Mouse (Mus musculus) erythroblast, embryonic 14.5 days (primary cell): ENCODE data around the gene Ifrd2. TPM values are rescaled to one million over a fixed set of nuclear protein-coding genes. Genes with fewer than 3 reads are reported as not detected.
"Not testable (repeated sequence)": the region's sequence is repeated elsewhere in the genome, so short reads cannot be mapped to it uniquely, and the experiment has no call there.

Source experiments
- H3K27me3 ChIP-seq: 2 replicates; pipeline ENCODE4 v1.6.1; 2012; ENCODE audit warnings: inconsistent platforms; ENCODE audit not compliant: control insufficient read depth
- H3K36me3 ChIP-seq: 2 replicates; pipeline ENCODE4 v1.6.1; 2012; ENCODE audit warnings: mild to moderate bottlenecking, inconsistent platforms; ENCODE audit not compliant: control insufficient read depth
- H3K4me1 ChIP-seq: 2 replicates; pipeline ENCODE4 v1.6.1; 2012; ENCODE audit warnings: inconsistent platforms; ENCODE audit not compliant: control insufficient read depth
- H3K4me3 ChIP-seq: replicated peaks from 2 replicates; pipeline ENCODE3; 2012; ENCODE audit warnings: moderate library complexity, mild to moderate bottlenecking, inconsistent platforms
- H3K9me3 ChIP-seq: 2 replicates; pipeline ENCODE4 v1.6.1; 2012; ENCODE audit warnings: low read length, inconsistent platforms, mixed read lengths; ENCODE audit not compliant: control insufficient read depth
- GATA1 ChIP-seq: IDR thresholded peaks from 2 replicates; pipeline ENCODE4 v1.6.1; 2012; ENCODE audit warnings: low read length, inconsistent platforms, mixed read lengths
- TAL1 ChIP-seq: IDR thresholded peaks from 3 replicates; pipeline ENCODE4 v1.6.1; 2012; ENCODE audit warnings: low read length, inconsistent platforms, mixed read lengths
- polyA plus RNA-seq: library from polyadenylated mRNA; stranded (reverse); fragments of >175 nt; gene quantifications from 2 replicates; pipeline ENCODE4 v1.2.3, GENCODE M21; 2012

Gene Ifrd2
- polyA plus RNA-seq, 1 experiment, result 91.3 TPM

GRCm38 (mm10) chr9:107571534-107572326, 15.7 kb upstream of the Ifrd2 start:
- H3K4me1 ChIP-seq, result peaks cover 88% of the 10 kb centered on the region
- peaks cover 50% of the 10 kb centered on the region for H3K36me3 ChIP-seq
- H3K4me3 ChIP-seq, result peak overlapping the region; percentile 93
- H3K27me3 ChIP-seq, result no peaks in the 10 kb centered on the region
- no peaks in the 10 kb centered on the region for H3K9me3 ChIP-seq
- TF ChIP-seq TAL1 (no peak), GATA1 (no peak)

- Histone ChIP-seq H3K9me3 (no peaks in the 10 kb centered on the region), H3K27me3 (no peaks in the 10 kb centered on the region), H3K4me1 (peaks cover 88% of the 10 kb centered on the region), H3K4me3 (peak overlapping the region; percentile 93), H3K36me3 (peaks cover 46% of the 10 kb centered on the region)
- TF ChIP-seq GATA1, result no peak
- no peak for TF ChIP-seq TAL1
Observed at GRCm38 (mm10) chr9:107572327-107572662, 15.1 kb upstream of the Ifrd2 start.

DNA sequence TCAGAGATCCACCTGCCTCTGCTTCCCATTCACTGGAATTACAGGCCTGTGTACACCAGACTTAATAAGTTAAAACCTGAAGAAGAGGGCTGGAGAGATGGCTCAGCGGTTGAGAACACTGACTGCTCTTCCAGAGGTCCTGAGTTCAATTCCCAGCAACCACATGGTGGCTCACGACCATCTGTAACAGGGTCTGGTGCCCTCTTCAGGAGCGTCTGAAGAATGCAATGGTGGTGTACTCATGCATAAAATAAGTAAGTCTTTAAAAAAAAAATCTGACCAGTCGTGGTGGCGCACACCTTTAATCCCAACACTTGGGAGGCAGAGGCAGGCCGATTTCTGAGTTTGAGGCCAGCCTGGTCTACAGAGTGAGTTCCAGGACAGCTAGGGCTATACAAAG, 13.7 kb upstream of the Ifrd2 start:
- H3K9me3 ChIP-seq, H3K27me3 ChIP-seq, H3K4me3 ChIP-seq: not testable (repeated sequence)
- peaks cover 86% of the 10 kb centered on the region for H3K4me1 ChIP-seq
- peaks cover 55% of the 10 kb centered on the region for H3K36me3 ChIP-seq

GRCm38 (mm10) chr9:107575579-107576356, 11.7 kb upstream of the Ifrd2 start:
- no peaks in the 10 kb centered on the region for H3K27me3 ChIP-seq
- peaks cover 55% of the 10 kb centered on the region for H3K36me3 ChIP-seq
- H3K4me3 ChIP-seq, result no peak overlapping the region
- H3K9me3 ChIP-seq, result no peaks in the 10 kb centered on the region
- peaks cover 85% of the 10 kb centered on the region for H3K4me1 ChIP-seq
- TF ChIP-seq GATA1, result no peak
- TF ChIP-seq TAL1, result no peak

DNA sequence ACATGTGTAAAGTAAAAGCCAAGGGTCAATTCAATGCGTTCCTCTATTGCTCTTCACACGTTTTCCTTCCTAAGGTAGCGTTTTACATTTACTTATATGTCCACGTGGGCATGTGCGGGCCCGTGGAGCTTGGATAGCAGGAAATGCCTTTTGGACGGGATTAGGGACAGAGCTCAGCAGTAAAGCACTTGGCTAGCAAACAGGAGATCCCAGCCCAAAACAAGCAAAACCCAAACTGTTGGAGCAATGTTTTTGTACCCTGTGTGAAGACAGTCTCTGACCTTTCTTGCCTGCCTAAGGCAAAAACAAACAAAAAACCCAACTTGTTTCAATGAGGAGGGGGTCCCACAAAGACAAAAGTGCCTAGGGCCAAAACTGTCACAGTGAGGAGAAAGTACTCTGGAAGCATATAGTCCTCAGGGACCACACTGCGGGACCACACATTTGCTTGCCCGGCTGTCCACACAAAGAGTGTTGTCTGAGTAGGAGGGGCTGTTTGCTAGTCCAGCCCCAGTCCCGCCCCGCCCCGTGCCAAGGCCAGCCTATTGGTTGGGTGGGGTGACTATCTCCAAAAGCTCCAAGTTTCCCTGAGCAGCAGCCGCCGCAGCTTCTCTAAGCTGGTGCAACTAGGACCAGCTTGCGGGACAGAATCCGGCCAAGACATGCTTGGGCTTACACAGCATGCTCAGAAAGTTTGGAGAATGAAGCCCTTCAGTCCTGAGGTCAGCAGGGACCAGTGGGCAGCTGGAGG, 10.9 kb upstream of the Ifrd2 start, which contains the start of gene Hyal1:
Gene Hyal1 (plus strand): TSS at position 571 of the 751 bp plus-strand sequence.
- Histone ChIP-seq H3K27me3 (no peaks in the 10 kb centered on the region), H3K4me3 (peak within 1 kb of the TSS; percentile 61), H3K9me3 (no peaks in the 10 kb centered on the region), H3K4me1 (peaks cover 85% of the 10 kb centered on the region), H3K36me3 (peaks cover 48% of the 10 kb centered on the region)
- TF ChIP-seq TAL1 (no peak), GATA1 (no peak)

- H3K4me3 ChIP-seq, result peak overlapping the region; percentile 61
- H3K36me3 ChIP-seq, result peaks cover 43% of the 10 kb centered on the region
- no peaks in the 10 kb centered on the region for H3K9me3 ChIP-seq
- TF ChIP-seq GATA1 (no peak), TAL1 (no peak)
- no peaks in the 10 kb centered on the region for H3K27me3 ChIP-seq
- peaks cover 85% of the 10 kb centered on the region for H3K4me1 ChIP-seq
Observed at GRCm38 (mm10) chr9:107577871-107578270, 9.6 kb upstream of the Ifrd2 start.

GRCm38 (mm10) chr9:107578587-107578986, 8.9 kb upstream of the Ifrd2 start, which contains the start of gene Naa80:
Gene Naa80 (plus strand): TSS chr9:107578887.
- peaks cover 43% of the 10 kb centered on the region for H3K36me3 ChIP-seq
- H3K4me1 ChIP-seq, result peaks cover 86% of the 10 kb centered on the region

DNA sequence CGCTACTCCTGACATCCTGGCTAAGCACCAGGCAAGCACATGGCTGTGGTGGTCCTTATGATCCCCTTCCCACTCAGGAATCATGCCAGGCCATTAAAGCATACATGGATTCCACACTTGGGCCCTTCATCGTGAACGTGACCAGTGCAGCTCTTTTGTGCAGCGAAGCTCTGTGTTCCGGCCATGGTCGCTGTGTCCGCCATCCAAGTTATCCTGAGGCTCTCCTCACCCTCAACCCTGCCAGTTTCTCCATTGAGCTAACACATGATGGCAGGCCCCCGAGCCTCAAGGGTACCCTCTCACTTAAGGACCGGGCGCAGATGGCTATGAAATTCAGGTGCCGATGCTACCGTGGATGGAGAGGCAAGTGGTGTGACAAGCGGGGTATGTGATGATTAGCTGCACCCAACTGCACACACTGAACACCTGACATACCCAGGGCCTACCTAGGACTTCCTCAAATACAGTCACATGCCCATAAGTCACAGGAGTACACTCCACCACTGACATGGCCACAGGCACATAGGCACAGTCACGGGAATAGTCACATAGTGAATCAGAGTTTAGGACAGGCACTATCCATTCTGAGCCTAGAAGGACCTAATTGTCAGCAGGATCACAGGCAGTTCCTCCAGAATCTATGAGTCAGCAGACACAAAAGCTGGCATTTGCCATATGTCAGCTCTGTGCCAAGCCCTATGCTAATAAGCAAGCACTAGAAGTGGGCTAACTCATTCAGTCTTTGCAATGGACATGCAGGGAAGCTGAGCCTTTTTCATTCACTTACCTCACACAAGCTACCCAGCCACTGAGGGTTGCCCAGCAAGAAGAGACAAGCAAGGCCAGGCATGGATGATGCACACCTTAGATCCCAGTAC, 8.2 kb upstream of the Ifrd2 start:
- H3K4me1 ChIP-seq, result peaks cover 92% of the 10 kb centered on the region
- TF ChIP-seq TAL1 (no peak), GATA1 (no peak)
- no peak overlapping the region for H3K4me3 ChIP-seq
- peaks cover 47% of the 10 kb centered on the region for H3K36me3 ChIP-seq
- H3K9me3 ChIP-seq, result no peaks in the 10 kb centered on the region
- no peaks in the 10 kb centered on the region for H3K27me3 ChIP-seq

More at GRCm38 (mm10) chr9:107578587-107578986, 8.9 kb upstream of the Ifrd2 start, which contains the start of gene Naa80:
- Histone ChIP-seq H3K27me3 (no peaks in the 10 kb centered on the region), H3K9me3 (no peaks in the 10 kb centered on the region), H3K4me3 (peak within 1 kb of the TSS; percentile 61)
- TF ChIP-seq TAL1 (no peak), GATA1 (no peak)
